Mouse (Mus musculus): Measurements from ENCODE around the gene Islr. TPM values are rescaled to one million over a fixed set of nuclear protein-coding genes. Genes with fewer than 3 reads are reported as not detected.

Gene Islr
- polyA plus RNA-seq, 1 experiment, result 36.3 TPM

GRCm38 (mm10) chr9:58174818-58175251 is 29.3 kb downstream of the Islr start:
- peak overlapping the region; percentile 41; the same call in 1 of the 2 replicates for H3K27ac ChIP-seq (ENCODE audit: insufficient read depth, low read length)
- TF ChIP-seq POLR2A (IDR thresholded peaks at IDR 0.05; ENCODE audit: low read depth, low read length) (no peak), CTCF (IDR thresholded peaks at IDR 0.05; ENCODE audit: borderline replicate concordance, insufficient read depth, low read length) (no peak)
- H3K4me3 ChIP-seq (ENCODE audit: insufficient read depth, low read length), result no peak overlapping the region
- H3K4me1 ChIP-seq (ENCODE audit: control insufficient read depth, insufficient read depth, low read length), result peaks cover 11% of the 10 kb centered on the region

- Histone ChIP-seq H3K4me3 (ENCODE audit: insufficient read depth, low read length) (no peak overlapping the region), H3K27ac (ENCODE audit: insufficient read depth, low read length) (no peak overlapping the region), H3K4me1 (ENCODE audit: control insufficient read depth, insufficient read depth, low read length) (peaks cover 11% of the 10 kb centered on the region)
- no peak for TF ChIP-seq POLR2A (IDR thresholded peaks at IDR 0.05; ENCODE audit: low read depth, low read length)
- no peak for TF ChIP-seq CTCF (IDR thresholded peaks at IDR 0.05; ENCODE audit: borderline replicate concordance, insufficient read depth, low read length)
These were observed 31.2 kb downstream of the Islr start for GRCm38 (mm10) chr9:58172863-58173262.

GRCm38 (mm10) chr9:58169426-58169825 is 34.7 kb downstream of the Islr start:
- H3K4me3 ChIP-seq (ENCODE audit: insufficient read depth, low read length), result no peak overlapping the region
- H3K27ac ChIP-seq (ENCODE audit: insufficient read depth, low read length), result no peak overlapping the region
- TF ChIP-seq POLR2A (IDR thresholded peaks at IDR 0.05; ENCODE audit: low read depth, low read length) (no peak), CTCF (IDR thresholded peaks at IDR 0.05; ENCODE audit: borderline replicate concordance, insufficient read depth, low read length) (no peak)
- no peaks in the 10 kb centered on the region for H3K4me1 ChIP-seq (ENCODE audit: control insufficient read depth, insufficient read depth, low read length)

DNA sequence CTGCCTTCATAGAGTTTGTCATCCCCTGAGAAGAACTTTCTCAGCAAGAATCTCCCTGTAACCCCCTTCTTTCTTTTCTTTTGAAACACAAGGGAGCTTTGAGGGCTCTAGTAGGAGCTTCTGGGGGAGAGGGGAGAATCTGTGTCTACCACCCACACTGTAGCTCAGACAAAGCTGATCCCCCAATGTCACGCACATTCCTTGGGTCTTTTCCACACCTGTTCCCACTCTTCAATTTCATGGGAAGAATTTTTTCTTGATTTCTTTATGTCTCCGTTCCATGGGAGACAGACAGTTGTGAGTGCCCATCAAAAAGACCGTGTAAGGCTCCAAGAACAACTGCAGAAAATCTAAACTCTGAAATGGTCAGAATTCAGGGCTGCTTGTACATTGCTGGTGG is 35.2 kb downstream of the Islr start:
- Histone ChIP-seq H3K4me1 (ENCODE audit: control insufficient read depth, insufficient read depth, low read length) (no peaks in the 10 kb centered on the region), H3K27ac (ENCODE audit: insufficient read depth, low read length) (no peak overlapping the region), H3K4me3 (ENCODE audit: insufficient read depth, low read length) (no peak overlapping the region)
- TF ChIP-seq CTCF (IDR thresholded peaks at IDR 0.05; ENCODE audit: borderline replicate concordance, insufficient read depth, low read length) (no peak), POLR2A (IDR thresholded peaks at IDR 0.05; ENCODE audit: low read depth, low read length) (no peak)

DNA sequence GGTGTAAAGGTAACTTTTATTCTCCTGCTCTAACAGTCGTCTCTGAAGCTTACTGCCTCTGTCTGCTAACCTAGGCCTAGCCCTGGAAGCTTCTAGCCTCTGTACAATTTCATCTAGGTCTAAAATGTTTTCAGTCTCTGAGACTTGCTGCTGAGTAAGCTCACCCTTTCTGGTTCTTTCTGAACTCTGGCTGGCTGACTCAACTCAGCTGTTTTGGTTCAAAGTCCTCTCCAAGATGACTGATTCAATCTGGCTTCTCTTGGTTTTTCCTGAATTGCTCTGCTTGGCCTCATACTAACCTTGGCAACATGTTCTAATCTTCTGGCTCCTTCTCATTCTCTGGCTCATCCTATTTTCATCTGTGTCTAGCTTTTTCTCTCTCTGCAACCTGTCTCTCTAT is 38.3 kb downstream of the Islr start:
- 0 out of 2 replicates have a peak, but pooled peaks cover 2% of the 10 kb centered on the region for H3K4me1 ChIP-seq (ENCODE audit: control insufficient read depth, insufficient read depth, low read length)
- no peak overlapping the region for H3K27ac ChIP-seq (ENCODE audit: insufficient read depth, low read length)
- TF ChIP-seq CTCF (IDR thresholded peaks at IDR 0.05; ENCODE audit: borderline replicate concordance, insufficient read depth, low read length) (no peak), POLR2A (IDR thresholded peaks at IDR 0.05; ENCODE audit: low read depth, low read length) (no peak)
- no peak overlapping the region for H3K4me3 ChIP-seq (ENCODE audit: insufficient read depth, low read length)

GRCm38 (mm10) chr9:58163146-58163545 is 41.0 kb downstream of the Islr start:
- no peak overlapping the region for H3K27ac ChIP-seq (ENCODE audit: insufficient read depth, low read length)
- TF ChIP-seq CTCF (IDR thresholded peaks at IDR 0.05; ENCODE audit: borderline replicate concordance, insufficient read depth, low read length) (no peak), POLR2A (IDR thresholded peaks at IDR 0.05; ENCODE audit: low read depth, low read length) (no peak)

DNA sequence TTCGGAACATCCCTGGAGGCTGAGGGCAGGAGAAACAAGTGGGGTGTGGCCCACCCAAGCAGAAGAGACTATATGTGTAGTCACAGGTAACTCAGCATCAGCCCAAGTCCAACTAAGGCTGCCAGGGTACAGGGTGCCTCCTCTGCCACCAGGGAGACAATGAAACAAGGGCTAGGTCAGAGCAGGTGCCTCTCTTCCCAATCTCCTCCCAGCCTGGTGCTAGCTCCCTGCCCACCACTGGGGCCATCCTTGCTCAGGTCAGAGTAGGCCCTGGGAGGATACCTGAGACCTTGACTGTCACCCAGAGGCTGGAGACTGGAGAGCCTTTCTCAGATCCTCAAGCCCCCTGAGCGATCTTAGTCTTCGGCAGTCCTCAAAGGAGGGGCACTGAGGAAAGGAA is 41.9 kb downstream of the Islr start:
- H3K4me1 ChIP-seq (ENCODE audit: control insufficient read depth, insufficient read depth, low read length), result 0 out of 2 replicates have a peak, but pooled peaks cover 2% of the 10 kb centered on the region
- H3K27ac ChIP-seq (ENCODE audit: insufficient read depth, low read length), result no peak overlapping the region
- no peak for TF ChIP-seq POLR2A (IDR thresholded peaks at IDR 0.05; ENCODE audit: low read depth, low read length)
- TF ChIP-seq CTCF (IDR thresholded peaks at IDR 0.05; ENCODE audit: borderline replicate concordance, insufficient read depth, low read length), result no peak
- no peak overlapping the region for H3K4me3 ChIP-seq (ENCODE audit: insufficient read depth, low read length)

More at GRCm38 (mm10) chr9:58163146-58163545, 41.0 kb downstream of the Islr start:
- H3K4me3 ChIP-seq (ENCODE audit: insufficient read depth, low read length), result no peak overlapping the region
- H3K4me1 ChIP-seq (ENCODE audit: control insufficient read depth, insufficient read depth, low read length), result 0 out of 2 replicates have a peak, but pooled peaks cover 2% of the 10 kb centered on the region

DNA sequence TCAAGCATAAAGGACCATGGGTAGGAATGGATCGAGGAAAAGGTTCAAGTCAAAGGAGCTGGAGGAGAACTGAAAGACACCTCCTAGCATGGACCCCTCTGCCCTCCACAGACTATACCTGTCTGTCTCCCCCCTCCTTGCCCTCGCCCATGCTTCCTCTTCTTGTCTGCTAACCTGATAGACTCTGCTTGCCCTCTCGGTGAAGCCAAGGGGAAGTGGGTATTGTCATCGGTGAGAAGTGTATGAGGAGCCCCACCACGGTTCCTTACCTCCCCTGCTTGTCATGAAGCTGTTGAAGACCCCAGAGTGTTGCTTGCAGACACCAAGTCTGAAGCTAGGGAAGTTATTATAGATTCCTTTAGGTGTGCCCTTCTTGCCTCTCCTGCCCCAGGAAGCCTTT is 43.8 kb downstream of the Islr start:
- Histone ChIP-seq H3K27ac (ENCODE audit: insufficient read depth, low read length) (no peak overlapping the region), H3K4me1 (ENCODE audit: control insufficient read depth, insufficient read depth, low read length) (0 out of 2 replicates have a peak, but pooled peaks cover 2% of the 10 kb centered on the region), H3K4me3 (ENCODE audit: insufficient read depth, low read length) (no peak overlapping the region)
- TF ChIP-seq POLR2A (IDR thresholded peaks at IDR 0.05; ENCODE audit: low read depth, low read length) (no peak), CTCF (IDR thresholded peaks at IDR 0.05; ENCODE audit: borderline replicate concordance, insufficient read depth, low read length) (no peak)

- Histone ChIP-seq H3K4me1 (ENCODE audit: control insufficient read depth, insufficient read depth, low read length) (0 out of 2 replicates have a peak, but pooled peaks cover 2% of the 10 kb centered on the region), H3K4me3 (ENCODE audit: insufficient read depth, low read length) (no peak overlapping the region)
- TF ChIP-seq CTCF (IDR thresholded peaks at IDR 0.05; ENCODE audit: borderline replicate concordance, insufficient read depth, low read length), result no peak
These were observed 44.3 kb downstream of the Islr start for GRCm38 (mm10) chr9:58159855-58160254.

DNA sequence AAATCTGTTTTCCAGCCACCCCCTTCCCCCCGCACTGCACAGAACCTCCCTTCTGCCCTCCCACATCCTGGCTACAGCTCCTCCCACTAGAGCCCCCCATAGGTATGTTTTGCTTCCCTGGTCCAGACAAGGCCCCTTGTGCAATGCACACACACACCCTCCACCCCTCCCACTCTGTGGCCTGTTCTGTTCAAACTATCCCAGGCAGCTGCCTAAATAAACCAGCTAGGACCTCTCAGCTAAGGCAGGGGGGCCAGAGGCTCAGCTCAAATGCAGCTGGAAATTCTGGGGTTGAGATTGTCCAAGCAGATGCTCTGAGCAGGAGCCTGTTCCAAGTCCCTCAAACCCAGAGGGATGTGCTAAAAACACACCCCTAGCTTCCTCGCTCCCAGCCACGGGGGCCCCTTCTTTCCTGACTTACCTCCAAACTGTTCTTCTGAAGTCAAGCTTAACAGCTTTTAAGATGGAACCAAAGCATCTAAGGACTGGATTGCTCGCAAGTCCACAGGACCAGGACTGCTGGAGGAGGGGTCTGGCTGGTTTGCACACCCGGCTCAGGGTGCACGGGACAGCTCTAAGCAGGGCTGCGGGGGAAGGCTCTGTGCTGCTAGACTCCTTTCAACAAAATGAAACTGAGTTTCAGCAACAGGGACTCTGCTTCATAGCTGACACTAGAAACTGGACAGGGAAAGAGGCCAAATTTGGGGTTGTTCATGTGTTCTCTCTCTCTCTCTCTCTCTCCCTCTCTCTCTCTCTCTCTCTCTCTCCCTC is 45.4 kb downstream of the Islr start:
- H3K4me3 ChIP-seq (ENCODE audit: insufficient read depth, low read length), result no peak overlapping the region

More at GRCm38 (mm10) chr9:58159855-58160254, 44.3 kb downstream of the Islr start:
- no peak overlapping the region for H3K27ac ChIP-seq (ENCODE audit: insufficient read depth, low read length)

More for the DNA sequence above, 45.4 kb downstream of the Islr start:
- peak overlapping the region; percentile 77 for H3K27ac ChIP-seq (ENCODE audit: insufficient read depth, low read length)
- H3K4me1 ChIP-seq (ENCODE audit: control insufficient read depth, insufficient read depth, low read length), result 0 out of 2 replicates have a peak, but pooled peaks cover 2% of the 10 kb centered on the region
- TF ChIP-seq POLR2A (IDR thresholded peaks at IDR 0.05; ENCODE audit: low read depth, low read length) (peak; percentile 32; the same call in 1 of the 2 replicates), CTCF (IDR thresholded peaks at IDR 0.05; ENCODE audit: borderline replicate concordance, insufficient read depth, low read length) (no peak)

Measured in embryonic fibroblast, embryonic 13.5 days (primary cell).